Mouse (Mus musculus) lung, postnatal 0 days (tissue): ENCODE results near the gene Tanc1. TPM values are rescaled to one million over a fixed set of nuclear protein-coding genes. Genes with fewer than 3 reads are reported as not detected.

ENCODE experiments used
- ATAC-seq: fragments of 200-750 bp; cut with Nextera tagmentation; 2 replicates; pipeline ENCODE4 v1.8.0; 2017; ENCODE audit warnings: moderate library complexity
- DNase-seq: peaks from one replicate; pipeline ENCODE4 v3.0.0-alpha.2; 2016; ENCODE audit warnings: low spot score
- H3K27ac ChIP-seq: fragments of 300-500 bp; sonication (generic); 2 replicates; pipeline ENCODE4 v1.5.1; 2014; ENCODE audit warnings: antibody characterized with exemption, mild to moderate bottlenecking, low read length, mixed read lengths
- H3K27me3 ChIP-seq: fragments of 300-500 bp; sonication (generic); replicated peaks from 2 replicates; pipeline ENCODE4 v1.6.1; 2014; ENCODE audit warnings: low read length, mixed read lengths; ENCODE audit not compliant: insufficient read depth
- H3K36me3 ChIP-seq: fragments of 300-500 bp; sonication (generic); 2 replicates; pipeline ENCODE4 v1.6.1; 2014; ENCODE audit warnings: low read length, mixed read lengths; ENCODE audit not compliant: insufficient read depth
- H3K4me1 ChIP-seq: fragments of 300-500 bp; sonication (generic); 2 replicates; pipeline ENCODE4 v1.6.1; 2014; ENCODE audit warnings: antibody characterized with exemption, low read depth, low read length, mixed read lengths; ENCODE audit not compliant: insufficient read depth
- H3K4me2 ChIP-seq: fragments of 300-500 bp; sonication (generic); replicated peaks from 2 replicates; pipeline ENCODE4 v1.6.1; 2014; ENCODE audit warnings: low read depth, mild to moderate bottlenecking, low read length, moderate library complexity, mixed read lengths
- H3K4me3 ChIP-seq: fragments of 300-500 bp; sonication (generic); 2 replicates; pipeline ENCODE4 v1.5.1; 2014; ENCODE audit warnings: low read depth, low read length
- H3K9ac ChIP-seq: fragments of 300-500 bp; sonication (generic); replicated peaks from 2 replicates; pipeline ENCODE4 v1.6.1; 2014; ENCODE audit warnings: low read depth, mild to moderate bottlenecking
- H3K9me3 ChIP-seq: fragments of 300-500 bp; sonication (generic); 2 replicates; pipeline ENCODE4 v1.6.1; 2016; ENCODE audit warnings: low read length, mixed read lengths
- CTCF ChIP-seq: IDR thresholded peaks from 2 replicates; pipeline ENCODE4 v1.5.1; 2016; ENCODE audit warnings: antibody characterized with exemption, mild to moderate bottlenecking
- EP300 ChIP-seq: IDR thresholded peaks from 2 replicates; pipeline ENCODE4 v1.6.1; 2016; ENCODE audit warnings: antibody characterized with exemption, mild to moderate bottlenecking, control low read depth
- WGBS: fragments of 180-500 bp; shearing (Covaris S2); extraction: QIAGEN DNeasy Blood & Tissue Kit; methylation state at CpG from one replicate; pipeline ENCODE4 v1.1.7; 2014; 5-methylcytosine and 5-hydroxymethylcytosine counted together
- polyA plus RNA-seq: library from polyadenylated mRNA; unstranded; fragments of >200 nt; fragmentation: Nextera tagmentation; extraction: Ambion mirVana; gene quantifications from 2 replicates; pipeline ENCODE4 v1.2.1, GENCODE M21; 2015

Tanc1 gene
- polyA plus RNA-seq, 1 experiment from 2014 or later, result 20.9 TPM

DNA sequence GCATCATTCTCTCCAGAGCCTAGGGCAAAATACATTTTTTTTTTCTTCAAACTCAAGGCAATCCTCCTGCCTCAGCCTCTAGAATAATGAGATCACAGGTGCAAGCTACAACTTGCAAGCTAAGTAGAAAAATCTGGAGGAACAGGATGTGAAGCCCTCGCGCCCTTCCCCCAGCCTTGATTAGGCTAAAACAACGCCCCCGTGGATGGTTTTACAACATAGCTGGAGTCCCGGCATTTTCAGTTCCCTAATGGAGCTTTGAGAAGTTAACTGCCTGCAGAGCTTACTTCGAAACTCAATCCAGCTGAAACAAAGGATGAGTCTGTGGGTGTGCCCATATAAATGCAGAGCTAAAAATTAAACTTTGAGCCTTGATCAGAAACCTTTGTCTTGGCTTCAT is 277.9 kb downstream of the Tanc1 start:
- no peaks in the 10 kb centered on the region for H3K36me3 ChIP-seq
- no peaks in the 10 kb centered on the region for H3K4me1 ChIP-seq
- no peaks in the 10 kb centered on the region for H3K9me3 ChIP-seq
- H3K9ac ChIP-seq, result no peak overlapping the region
- 91% methylated on average over 6 of the region's 6 CpGs for WGBS
- no peak for DNase-seq
- no peak overlapping the region for H3K27ac ChIP-seq
- H3K4me2 ChIP-seq, result no peak overlapping the region
- H3K4me3 ChIP-seq, result no peak overlapping the region
- ATAC-seq, result no peak
- H3K27me3 ChIP-seq, result no peaks in the 10 kb centered on the region
- TF ChIP-seq CTCF (no peak), EP300 (no peak)

Other genes starting within 250 kb of the Tanc1 start
- gene Dapl1, start 127.4 kb upstream of the Tanc1 start, polyA plus RNA-seq, result 1.8 and 2.3 TPM in 2 replicates